Mouse (Mus musculus) limb, embryonic 13.5 days (tissue): ENCODE measurements around the gene Pdp2. TPM values are rescaled to one million over a fixed set of nuclear protein-coding genes. Genes with fewer than 3 reads are reported as not detected.

ENCODE experiments used
- ATAC-seq: fragments of 200-750 bp; cut with Nextera tagmentation; 2 replicates; pipeline ENCODE4 v1.8.0; 2017; ENCODE audit warnings: low read depth, moderate number of reproducible peaks, moderate TSS enrichment; ENCODE audit not compliant: low FRiP score
- H3K27ac ChIP-seq: fragments of 300-500 bp; sonication (generic); 2 replicates; pipeline ENCODE4 v1.5.1; 2015; ENCODE audit warnings: inconsistent platforms, mild to moderate bottlenecking, moderate library complexity
- H3K27me3 ChIP-seq: fragments of 300-500 bp; sonication (generic); 2 replicates; pipeline ENCODE4 v1.6.1; 2015; ENCODE audit warnings: mild to moderate bottlenecking, inconsistent platforms
- H3K36me3 ChIP-seq: fragments of 300-500 bp; sonication (generic); 2 replicates; pipeline ENCODE4 v1.6.1; 2015; ENCODE audit warnings: inconsistent platforms, mild to moderate bottlenecking, moderate library complexity
- H3K4me1 ChIP-seq: fragments of 300-500 bp; sonication (generic); 2 replicates; pipeline ENCODE4 v1.6.1; 2015; ENCODE audit warnings: inconsistent platforms
- H3K4me2 ChIP-seq: fragments of 300-500 bp; sonication (generic); replicated peaks from 2 replicates; pipeline ENCODE4 v1.6.1; 2015; ENCODE audit warnings: inconsistent platforms, mild to moderate bottlenecking, moderate library complexity
- H3K4me3 ChIP-seq: fragments of 300-500 bp; sonication (generic); 2 replicates; pipeline ENCODE4 v1.5.1; 2015; ENCODE audit warnings: moderate library complexity, mild to moderate bottlenecking, inconsistent platforms
- H3K9ac ChIP-seq: fragments of 300-500 bp; sonication (generic); 2 replicates; pipeline ENCODE4 v1.6.1; 2015; ENCODE audit warnings: mild to moderate bottlenecking, inconsistent platforms
- H3K9me3 ChIP-seq: fragments of 300-500 bp; sonication (generic); 2 replicates; pipeline ENCODE4 v1.6.1; 2016; ENCODE audit warnings: inconsistent platforms
- WGBS: fragments of 180-500 bp; shearing (Covaris S2); methylation state at CpG from one replicate; pipeline ENCODE4 v1.1.7; 2015; 5-methylcytosine and 5-hydroxymethylcytosine counted together
- polyA plus RNA-seq: library from polyadenylated mRNA; unstranded; fragments of >200 nt; fragmentation: Nextera tagmentation; extraction: Ambion mirVana; gene quantifications from 2 replicates; pipeline ENCODE4 v1.2.1, GENCODE M21; 2015

The Pdp2 gene
- polyA plus RNA-seq, 1 experiment from 2014 or later = 13.8 TPM

GRCm38 (mm10) chr8:104601941-104602371 is 10.7 kb downstream of the Pdp2 start:
- Histone ChIP-seq H3K9ac (no peak overlapping the region; the same call in 1 of the 2 replicates), H3K9me3 (no peaks in the 10 kb centered on the region), H3K27ac (no peak overlapping the region), H3K27me3 (peaks cover 7% of the 10 kb centered on the region; the same call in 1 of the 2 replicates), H3K4me2 (peak overlapping the region; percentile 60), H3K36me3 (peaks cover 7% of the 10 kb centered on the region; the same call in 1 of the 2 replicates), H3K4me3 (peak overlapping the region; percentile 34), H3K4me1 (peaks cover 18% of the 10 kb centered on the region)
- ATAC-seq = 0 out of 2 replicates have a peak, but pooled peaks have one; percentile 5
- WGBS = 0% methylated on average over 12 of the region's 12 CpGs

- Histone ChIP-seq H3K4me3 (peak overlapping the region; percentile 34), H3K9ac (no peak overlapping the region), H3K27ac (no peak overlapping the region), H3K4me1 (peaks cover 18% of the 10 kb centered on the region), H3K27me3 (peaks cover 7% of the 10 kb centered on the region; the same call in 1 of the 2 replicates), H3K9me3 (no peaks in the 10 kb centered on the region), H3K4me2 (peak overlapping the region; percentile 60), H3K36me3 (0 out of 2 replicates have a peak, but pooled peaks cover 1% of the 10 kb centered on the region)
- ATAC-seq = peak; percentile 90
- 17% methylated on average over 21 of the region's 21 CpGs for WGBS
These were observed 11.4 kb downstream of the Pdp2 start for GRCm38 (mm10) chr8:104602468-104603244.

- no peaks in the 10 kb centered on the region for H3K36me3 ChIP-seq
- peaks cover 18% of the 10 kb centered on the region for H3K4me1 ChIP-seq
- WGBS = 57% methylated on average over 4 of the region's 4 CpGs
- H3K4me2 ChIP-seq = peak overlapping the region; percentile 60
- H3K27ac ChIP-seq = no peak overlapping the region
- ATAC-seq = no peak
- 0 out of 2 replicates have a peak overlapping the region, but pooled peaks have one; percentile 34 for H3K4me3 ChIP-seq
- peaks cover 7% of the 10 kb centered on the region; the same call in 1 of the 2 replicates for H3K27me3 ChIP-seq
- no peaks in the 10 kb centered on the region for H3K9me3 ChIP-seq
- 0 out of 2 replicates have a peak overlapping the region, but pooled peaks have one; percentile 8 for H3K9ac ChIP-seq
These were observed 12.0 kb downstream of the Pdp2 start for GRCm38 (mm10) chr8:104603245-104603593.

- Histone ChIP-seq H3K36me3 (no peaks in the 10 kb centered on the region), H3K4me3 (no peak overlapping the region), H3K9ac (no peak overlapping the region), H3K27ac (no peak overlapping the region), H3K9me3 (no peaks in the 10 kb centered on the region), H3K4me2 (0 out of 2 replicates have a peak overlapping the region, but pooled peaks have one; percentile 9), H3K4me1 (peaks cover 18% of the 10 kb centered on the region), H3K27me3 (0 out of 2 replicates have a peak, but pooled peaks cover 2% of the 10 kb centered on the region)
- WGBS = 23% methylated on average over 6 of the region's 6 CpGs
- peak; percentile 52 for ATAC-seq
These were observed 15.1 kb downstream of the Pdp2 start for GRCm38 (mm10) chr8:104606329-104606728.

- Histone ChIP-seq H3K27me3 (no peaks in the 10 kb centered on the region), H3K4me1 (peaks cover 12% of the 10 kb centered on the region), H3K9me3 (no peaks in the 10 kb centered on the region), H3K27ac (no peak overlapping the region), H3K4me3 (no peak overlapping the region), H3K36me3 (no peaks in the 10 kb centered on the region), H3K9ac (no peak overlapping the region), H3K4me2 (no peak overlapping the region)
- whole genome bisulfite sequencing = 60% methylated on average over 2 of the region's 2 CpGs
- ATAC-seq = no peak
These were observed 16.7 kb downstream of the Pdp2 start for GRCm38 (mm10) chr8:104607944-104608343.

- no peaks in the 10 kb centered on the region for H3K9me3 ChIP-seq
- H3K4me3 ChIP-seq = no peak overlapping the region
- no peaks in the 10 kb centered on the region for H3K36me3 ChIP-seq
- no peak overlapping the region for H3K4me2 ChIP-seq
- ATAC-seq = no peak
- H3K4me1 ChIP-seq = peaks cover 12% of the 10 kb centered on the region
- H3K27me3 ChIP-seq = no peaks in the 10 kb centered on the region
- WGBS = 77% methylated on average over 8 of the region's 8 CpGs
- no peak overlapping the region for H3K27ac ChIP-seq
- no peak overlapping the region for H3K9ac ChIP-seq
These were observed 18.0 kb downstream of the Pdp2 start for GRCm38 (mm10) chr8:104609222-104609621.

GRCm38 (mm10) chr8:104610185-104610766 is 19.0 kb downstream of the Pdp2 start:
- Histone ChIP-seq H3K9me3 (no peaks in the 10 kb centered on the region), H3K27me3 (no peaks in the 10 kb centered on the region), H3K4me3 (no peak overlapping the region), H3K4me1 (peaks cover 12% of the 10 kb centered on the region), H3K36me3 (no peaks in the 10 kb centered on the region), H3K9ac (no peak overlapping the region), H3K27ac (no peak overlapping the region), H3K4me2 (no peak overlapping the region)
- WGBS = 77% methylated on average over 12 of the region's 12 CpGs
- ATAC-seq = no peak

- WGBS = 63% methylated on average over 4 of the region's 4 CpGs
- no peak for ATAC-seq
These were observed 20.4 kb downstream of the Pdp2 start for GRCm38 (mm10) chr8:104611613-104612012.

GRCm38 (mm10) chr8:104613119-104613518 is 21.9 kb downstream of the Pdp2 start:
- Histone ChIP-seq H3K9ac (no peak overlapping the region), H3K4me2 (no peak overlapping the region), H3K36me3 (no peaks in the 10 kb centered on the region), H3K9me3 (no peaks in the 10 kb centered on the region), H3K4me3 (no peak overlapping the region), H3K27me3 (no peaks in the 10 kb centered on the region), H3K27ac (no peak overlapping the region), H3K4me1 (no peaks in the 10 kb centered on the region)
- no peak for ATAC-seq
- WGBS = 70% methylated on average over 4 of the region's 4 CpGs

More at GRCm38 (mm10) chr8:104611613-104612012, 20.4 kb downstream of the Pdp2 start:
- H3K36me3 ChIP-seq = no peaks in the 10 kb centered on the region
- H3K9ac ChIP-seq = no peak overlapping the region
- H3K27ac ChIP-seq = no peak overlapping the region
- H3K27me3 ChIP-seq = no peaks in the 10 kb centered on the region
- H3K4me2 ChIP-seq = no peak overlapping the region
- H3K9me3 ChIP-seq = no peaks in the 10 kb centered on the region
- no peak overlapping the region for H3K4me3 ChIP-seq
- H3K4me1 ChIP-seq = peaks cover 2% of the 10 kb centered on the region

GRCm38 (mm10) chr8:104620765-104621164 is 29.5 kb downstream of the Pdp2 start:
- Histone ChIP-seq H3K4me2 (no peak overlapping the region), H3K27ac (no peak overlapping the region), H3K9me3 (no peaks in the 10 kb centered on the region), H3K27me3 (no peaks in the 10 kb centered on the region), H3K9ac (no peak overlapping the region), H3K4me3 (no peak overlapping the region), H3K4me1 (no peaks in the 10 kb centered on the region), H3K36me3 (no peaks in the 10 kb centered on the region)
- 75% methylated on average over 5 of the region's 5 CpGs for WGBS
- ATAC-seq = no peak

- Histone ChIP-seq H3K27ac (no peak within 1 kb of the TSS), H3K4me2 (no peak within 1 kb of the TSS), H3K27me3 (0 out of 2 replicates have a peak, but pooled peaks cover 3% of the 10 kb centered on the region), H3K36me3 (no peaks in the 10 kb centered on the region), H3K9ac (no peak within 1 kb of the TSS), H3K9me3 (no peaks in the 10 kb centered on the region), H3K4me3 (no peak within 1 kb of the TSS), H3K4me1 (no peaks in the 10 kb centered on the region)
- ATAC-seq = no peak
- 84% methylated on average over 6 of the region's 6 CpGs for WGBS
These were observed 32.9 kb downstream of the Pdp2 start, which contains the start of gene Cdh16 for GRCm38 (mm10) chr8:104624161-104624560. Gene Cdh16 (minus strand): TSS chr8:104624396.

- Histone ChIP-seq H3K4me3 (no peak overlapping the region), H3K4me1 (peaks cover 20% of the 10 kb centered on the region), H3K27me3 (peaks cover 20% of the 10 kb centered on the region), H3K36me3 (no peaks in the 10 kb centered on the region), H3K9me3 (no peaks in the 10 kb centered on the region), H3K9ac (no peak overlapping the region), H3K4me2 (no peak overlapping the region), H3K27ac (no peak overlapping the region)
- WGBS = 63% methylated on average over 4 of the region's 4 CpGs
- no peak for ATAC-seq
These were observed 36.0 kb downstream of the Pdp2 start for GRCm38 (mm10) chr8:104627065-104627740.
